Mouse (Mus musculus) stomach, embryonic 15.5 days (tissue): ENCODE measurements around the gene Rgmb. TPM values are rescaled to one million over a fixed set of nuclear protein-coding genes. Genes with fewer than 3 reads are reported as not detected.
A peak's percentile ranks its signal among the peaks of the same experiment; 100 is the strongest.

Source experiments
- ATAC-seq: fragments of 200-750 bp; cut with Nextera tagmentation; 2 replicates; pipeline ENCODE4 v1.8.0; 2017; ENCODE audit warnings: low read depth, moderate number of reproducible peaks, moderate TSS enrichment; ENCODE audit not compliant: insufficient read depth, low FRiP score
- H3K27ac ChIP-seq: fragments of 300-500 bp; sonication (generic); 2 replicates; pipeline ENCODE4 v1.5.1; 2015; ENCODE audit warnings: mild to moderate bottlenecking, inconsistent platforms
- H3K27me3 ChIP-seq: fragments of 300-500 bp; sonication (generic); replicated peaks from 2 replicates; pipeline ENCODE4 v1.6.1; 2015; ENCODE audit warnings: inconsistent platforms
- H3K36me3 ChIP-seq: fragments of 300-500 bp; sonication (generic); 2 replicates; pipeline ENCODE4 v1.6.1; 2015; ENCODE audit warnings: inconsistent platforms
- H3K4me1 ChIP-seq: fragments of 300-500 bp; sonication (generic); 2 replicates; pipeline ENCODE4 v1.6.1; 2015; ENCODE audit warnings: inconsistent platforms
- H3K4me2 ChIP-seq: fragments of 300-500 bp; sonication (generic); 2 replicates; pipeline ENCODE4 v1.6.1; 2015; ENCODE audit warnings: mild to moderate bottlenecking, inconsistent platforms
- H3K4me3 ChIP-seq: fragments of 300-500 bp; sonication (generic); replicated peaks from 2 replicates; pipeline ENCODE4 v1.5.1; 2015; ENCODE audit warnings: inconsistent platforms
- H3K9ac ChIP-seq: fragments of 300-500 bp; sonication (generic); 2 replicates; pipeline ENCODE4 v1.6.1; 2015; ENCODE audit warnings: inconsistent platforms
- H3K9me3 ChIP-seq: fragments of 300-500 bp; sonication (generic); 2 replicates; pipeline ENCODE4 v1.6.1; 2016; ENCODE audit warnings: inconsistent platforms
- WGBS: fragments of 180-500 bp; shearing (Covaris S2); methylation state at CpG from one replicate; pipeline ENCODE4 v1.1.7; 2015; 5-methylcytosine and 5-hydroxymethylcytosine counted together
- polyA plus RNA-seq: library from polyadenylated mRNA; unstranded; fragments of >200 nt; fragmentation: Nextera tagmentation; extraction: Ambion mirVana; gene quantifications from 2 replicates; pipeline ENCODE4 v1.2.1, GENCODE M21; 2015

Gene Rgmb
- polyA plus RNA-seq, 1 experiment from 2014 or later: 49.6 TPM

GRCm38 (mm10) chr17:15820761-15821160 is 10.1 kb downstream of the Rgmb start:
- Histone ChIP-seq H3K27me3 (no peaks in the 10 kb centered on the region), H3K9me3 (no peaks in the 10 kb centered on the region), H3K4me3 (0 out of 2 replicates have a peak overlapping the region, but pooled peaks have one; percentile 4), H3K36me3 (no peaks in the 10 kb centered on the region), H3K4me2 (peak overlapping the region; percentile 32), H3K27ac (no peak overlapping the region), H3K4me1 (peaks cover 13% of the 10 kb centered on the region), H3K9ac (no peak overlapping the region)
- WGBS: 71% methylated on average over 10 of the region's 10 CpGs
- ATAC-seq: no peak

DNA sequence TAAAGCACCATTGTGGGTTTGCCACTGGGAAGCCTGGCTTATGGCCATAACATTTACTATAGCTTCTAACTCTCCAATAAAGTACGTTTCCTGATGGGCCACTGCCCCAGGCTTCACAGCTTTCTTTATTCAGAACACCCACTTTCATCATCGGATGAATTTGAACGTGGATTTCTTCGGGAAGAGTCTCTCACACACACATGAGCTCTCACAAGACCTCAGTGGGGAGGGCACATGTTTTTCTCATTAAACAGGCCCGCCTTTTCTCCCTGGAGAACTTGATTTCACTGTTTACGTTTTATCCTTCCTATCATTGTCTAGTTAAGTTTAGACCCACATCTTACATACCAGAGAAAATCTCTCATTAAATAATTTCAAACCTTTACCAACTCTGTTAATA is 10.7 kb downstream of the Rgmb start:
- peaks cover 13% of the 10 kb centered on the region for H3K4me1 ChIP-seq
- H3K27ac ChIP-seq: no peak overlapping the region
- 43% methylated on average over 6 of the region's 6 CpGs for whole genome bisulfite sequencing
- H3K9me3 ChIP-seq: no peaks in the 10 kb centered on the region
- no peak for ATAC-seq
- no peak overlapping the region for H3K4me3 ChIP-seq
- H3K27me3 ChIP-seq: no peaks in the 10 kb centered on the region
- no peaks in the 10 kb centered on the region for H3K36me3 ChIP-seq
- peak overlapping the region; percentile 32 for H3K4me2 ChIP-seq
- no peak overlapping the region for H3K9ac ChIP-seq

- Histone ChIP-seq H3K9ac (no peak overlapping the region), H3K9me3 (no peaks in the 10 kb centered on the region), H3K27me3 (no peaks in the 10 kb centered on the region), H3K4me2 (no peak overlapping the region), H3K4me3 (no peak overlapping the region), H3K27ac (no peak overlapping the region), H3K36me3 (no peaks in the 10 kb centered on the region), H3K4me1 (peaks cover 20% of the 10 kb centered on the region)
- no peak for ATAC-seq
- WGBS: 69% methylated on average over 8 of the region's 8 CpGs
These were observed 12.5 kb downstream of the Rgmb start for GRCm38 (mm10) chr17:15818372-15818771.

DNA sequence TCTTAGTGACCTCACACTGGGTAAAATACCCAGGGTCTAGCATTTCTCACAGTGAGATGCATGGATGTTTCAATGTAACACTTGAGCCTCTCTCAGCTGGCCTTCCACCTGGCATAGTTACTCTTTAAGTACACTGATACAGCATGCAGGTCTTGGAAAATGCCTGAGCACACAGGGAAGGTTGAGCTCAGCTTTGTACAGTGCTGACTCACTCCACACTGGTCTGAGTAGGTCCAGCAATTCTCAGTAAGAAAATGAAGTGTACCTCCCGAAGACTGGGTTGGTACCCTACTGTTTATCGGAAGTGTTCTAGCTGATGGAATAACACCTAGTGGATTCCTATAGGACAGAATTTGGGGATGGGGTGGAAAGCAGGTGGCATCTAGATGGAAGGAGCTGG is 13.2 kb downstream of the Rgmb start:
- no peak overlapping the region for H3K9ac ChIP-seq
- 0 out of 2 replicates have a peak overlapping the region, but pooled peaks have one; percentile 1 for H3K4me2 ChIP-seq
- H3K27ac ChIP-seq: no peak overlapping the region
- H3K36me3 ChIP-seq: no peaks in the 10 kb centered on the region
- H3K4me1 ChIP-seq: peaks cover 23% of the 10 kb centered on the region
- no peaks in the 10 kb centered on the region for H3K27me3 ChIP-seq
- WGBS: 91% methylated on average over 2 of the region's 2 CpGs
- no peak overlapping the region for H3K4me3 ChIP-seq
- ATAC-seq: no peak
- no peaks in the 10 kb centered on the region for H3K9me3 ChIP-seq

DNA sequence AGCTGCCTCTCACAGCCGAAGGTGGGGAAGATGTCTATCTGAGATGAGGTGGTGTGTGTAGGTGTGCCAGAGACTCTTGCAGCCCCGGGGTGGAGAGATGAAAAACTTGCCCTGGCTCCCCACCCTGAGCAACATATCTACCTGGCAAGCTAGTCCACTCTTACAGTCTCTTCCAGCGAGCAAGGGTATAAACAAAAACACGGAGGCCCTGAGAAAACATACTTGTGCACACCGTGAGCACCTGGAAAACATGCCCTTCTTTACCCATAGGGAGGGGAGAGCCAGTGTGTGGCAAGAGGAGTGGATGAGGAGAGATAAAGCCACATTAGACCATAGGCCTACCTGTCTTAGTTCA is 13.8 kb downstream of the Rgmb start:
- 72% methylated on average over 5 of the region's 5 CpGs for WGBS
- Histone ChIP-seq H3K9me3 (no peaks in the 10 kb centered on the region), H3K4me3 (no peak overlapping the region), H3K9ac (no peak overlapping the region), H3K27ac (no peak overlapping the region), H3K36me3 (no peaks in the 10 kb centered on the region), H3K27me3 (no peaks in the 10 kb centered on the region), H3K4me2 (0 out of 2 replicates have a peak overlapping the region, but pooled peaks have one; percentile 19), H3K4me1 (peaks cover 29% of the 10 kb centered on the region)
- no peak for ATAC-seq

DNA sequence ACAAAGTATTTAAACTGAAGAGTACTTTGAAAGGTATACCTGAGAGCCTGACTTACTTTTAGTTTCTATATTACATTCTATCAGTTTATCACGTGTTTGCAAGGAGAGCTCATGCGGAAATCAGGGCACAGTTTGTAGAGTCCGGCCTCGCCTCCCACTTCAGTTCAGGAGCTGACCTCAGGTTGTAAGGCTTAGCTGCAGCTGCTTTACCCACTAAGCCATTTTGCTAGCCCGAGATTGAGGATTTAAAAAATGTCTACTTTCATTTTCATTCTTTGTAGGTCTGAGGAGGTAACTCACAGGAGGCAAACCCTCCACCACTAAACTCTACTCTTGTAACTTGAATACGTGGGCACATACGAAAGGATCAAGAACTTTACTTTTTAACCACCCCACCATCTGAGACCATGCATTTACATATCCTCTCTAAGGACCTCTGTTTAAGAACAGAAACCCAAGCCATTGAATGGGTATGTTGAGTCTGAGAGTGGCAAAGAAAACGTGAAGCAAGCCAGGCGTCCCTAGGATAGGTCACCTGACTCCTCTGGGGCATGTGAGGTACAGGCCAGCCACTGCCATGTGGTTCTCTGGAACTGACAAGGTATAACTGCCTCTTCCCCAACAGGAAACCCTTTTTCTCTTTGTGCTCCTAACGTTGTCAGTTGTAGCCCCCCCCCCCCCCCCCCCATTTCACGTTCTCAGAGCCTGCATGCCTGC is 14.3 kb downstream of the Rgmb start:
- H3K9me3 ChIP-seq: no peaks in the 10 kb centered on the region
- H3K4me1 ChIP-seq: peaks cover 30% of the 10 kb centered on the region
- no peaks in the 10 kb centered on the region for H3K27me3 ChIP-seq
- 80% methylated on average over 9 of the region's 11 CpGs for WGBS
- H3K36me3 ChIP-seq: no peaks in the 10 kb centered on the region
- H3K9ac ChIP-seq: no peak overlapping the region
- no peak overlapping the region for H3K4me3 ChIP-seq
- H3K4me2 ChIP-seq: peak overlapping the region; percentile 19; the same call in 1 of the 2 replicates
- no peak for ATAC-seq
- H3K27ac ChIP-seq: no peak overlapping the region

- H3K4me2 ChIP-seq: 0 out of 2 replicates have a peak overlapping the region, but pooled peaks have one; percentile 26
- no peak overlapping the region for H3K9ac ChIP-seq
- no peaks in the 10 kb centered on the region for H3K9me3 ChIP-seq
- no peaks in the 10 kb centered on the region for H3K27me3 ChIP-seq
- peaks cover 28% of the 10 kb centered on the region for H3K4me1 ChIP-seq
- WGBS: 75% methylated on average over 10 of the region's 10 CpGs
- no peak for ATAC-seq
- H3K36me3 ChIP-seq: no peaks in the 10 kb centered on the region
- H3K27ac ChIP-seq: no peak overlapping the region
- H3K4me3 ChIP-seq: no peak overlapping the region
These were observed 15.4 kb downstream of the Rgmb start for GRCm38 (mm10) chr17:15815312-15816018.

GRCm38 (mm10) chr17:15813658-15814212 is 17.1 kb downstream of the Rgmb start:
- no peak for ATAC-seq
- Histone ChIP-seq H3K4me2 (peak overlapping the region; percentile 26; the same call in 1 of the 2 replicates), H3K9ac (no peak overlapping the region), H3K4me1 (peaks cover 32% of the 10 kb centered on the region), H3K9me3 (no peaks in the 10 kb centered on the region), H3K4me3 (no peak overlapping the region), H3K36me3 (no peaks in the 10 kb centered on the region), H3K27ac (peak overlapping the region; percentile 73), H3K27me3 (no peaks in the 10 kb centered on the region)
- WGBS: 51% methylated on average over 3 of the region's 3 CpGs

GRCm38 (mm10) chr17:15812136-15812778 is 18.6 kb downstream of the Rgmb start:
- Histone ChIP-seq H3K4me3 (no peak overlapping the region), H3K4me2 (0 out of 2 replicates have a peak overlapping the region, but pooled peaks have one; percentile 1), H3K36me3 (peaks cover 5% of the 10 kb centered on the region; the same call in 1 of the 2 replicates), H3K27ac (peak overlapping the region; percentile 19; the same call in 1 of the 2 replicates), H3K4me1 (peaks cover 38% of the 10 kb centered on the region), H3K9ac (no peak overlapping the region), H3K27me3 (no peaks in the 10 kb centered on the region), H3K9me3 (no peaks in the 10 kb centered on the region)
- 65% methylated on average over 13 of the region's 13 CpGs for WGBS
- ATAC-seq: no peak

DNA sequence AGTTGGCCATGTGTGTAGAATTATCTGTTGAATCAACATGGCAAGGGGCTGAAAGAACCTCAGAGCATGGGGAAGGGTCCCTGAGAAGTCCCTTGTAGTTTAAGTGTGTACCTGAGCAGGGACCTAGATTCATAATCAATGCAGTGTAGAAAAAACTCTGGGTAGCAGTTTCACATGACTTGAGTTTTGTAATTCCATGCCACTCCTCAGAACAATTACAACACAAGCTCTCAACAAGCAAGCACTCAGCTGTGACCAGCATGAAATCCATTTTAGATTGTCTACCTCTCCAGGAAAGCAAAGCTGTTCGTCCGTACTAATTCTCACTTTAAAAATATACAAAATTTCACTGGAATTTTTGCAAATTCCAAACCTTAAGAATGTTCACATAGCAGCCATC is 20.9 kb downstream of the Rgmb start:
- WGBS: 58% methylated on average over 2 of the region's 2 CpGs
- Histone ChIP-seq H3K27me3 (no peaks in the 10 kb centered on the region), H3K36me3 (peaks cover 17% of the 10 kb centered on the region; the same call in 1 of the 2 replicates), H3K4me3 (no peak overlapping the region), H3K9ac (no peak overlapping the region), H3K9me3 (no peaks in the 10 kb centered on the region), H3K4me1 (peaks cover 38% of the 10 kb centered on the region), H3K27ac (no peak overlapping the region), H3K4me2 (no peak overlapping the region)
- no peak for ATAC-seq

- WGBS: 19% methylated on average over 10 of the region's 10 CpGs
- Histone ChIP-seq H3K27ac (peak overlapping the region; percentile 64), H3K4me3 (no peak overlapping the region), H3K4me2 (0 out of 2 replicates have a peak overlapping the region, but pooled peaks have one; percentile 12), H3K36me3 (peaks cover 17% of the 10 kb centered on the region; the same call in 1 of the 2 replicates), H3K9me3 (no peaks in the 10 kb centered on the region), H3K9ac (no peak overlapping the region), H3K27me3 (no peaks in the 10 kb centered on the region), H3K4me1 (peaks cover 27% of the 10 kb centered on the region)
- ATAC-seq: no peak
These were observed 22.1 kb downstream of the Rgmb start for GRCm38 (mm10) chr17:15808468-15809374.
